Mouse (Mus musculus): ENCODE results near the gene Klhl15. TPM values are rescaled to one million over a fixed set of nuclear protein-coding genes. Genes with fewer than 3 reads are reported as not detected.

The Klhl15 gene
- polyA plus RNA-seq, 1 experiment from 2014 or later: 6.6 TPM

GRCm38 (mm10) chrX:94302928-94303327 is 68.5 kb downstream of the Klhl15 start:
- Histone ChIP-seq H3K36me3 (no peaks in the 10 kb centered on the region), H3K4me2 (replicated peaks) (no peak overlapping the region), H3K9ac (no peak overlapping the region), H3K27me3 (replicated peaks) (peaks cover 12% of the 10 kb centered on the region), H3K27ac (no peak overlapping the region), H3K9me3 (no peaks in the 10 kb centered on the region), H3K4me3 (replicated peaks) (no peak overlapping the region), H3K4me1 (replicated peaks) (no peaks in the 10 kb centered on the region)
- ATAC-seq: no peak
- WGBS: 42% methylated on average over 2 of the region's 2 CpGs

- WGBS: 82% methylated on average over 11 of the region's 11 CpGs
- H3K9me3 ChIP-seq: no peaks in the 10 kb centered on the region
- H3K9ac ChIP-seq: no peak overlapping the region
- no peaks in the 10 kb centered on the region for H3K36me3 ChIP-seq
- ATAC-seq: no peak
- H3K4me3 ChIP-seq (replicated peaks): no peak overlapping the region
- no peak overlapping the region for H3K27ac ChIP-seq
- H3K4me1 ChIP-seq (replicated peaks): no peaks in the 10 kb centered on the region
- H3K27me3 ChIP-seq (replicated peaks): peaks cover 9% of the 10 kb centered on the region
- no peak overlapping the region for H3K4me2 ChIP-seq (replicated peaks)
Measured at GRCm38 (mm10) chrX:94321036-94321902, 86.9 kb downstream of the Klhl15 start.

Other genes starting within 250 kb of the Klhl15 start
- gene Zfx, start 110.9 kb upstream of the Klhl15 start, polyA plus RNA-seq (2015; fragmentation: Nextera tagmentation; extraction: Ambion mirVana): 27.2 and 27.8 TPM in 2 replicates
- 64.5 and 70.6 TPM in 2 replicates for gene Eif2s3x, start 21.7 kb upstream of the Klhl15 start, polyA plus RNA-seq (2015; fragmentation: Nextera tagmentation; extraction: Ambion mirVana)
- not detected in 2 replicates for gene Fam90a1b, start 132.2 kb downstream of the Klhl15 start, polyA plus RNA-seq (2015; fragmentation: Nextera tagmentation; extraction: Ambion mirVana)
- 98.5 and 113 TPM in 2 replicates for gene Apoo, start 132.5 kb downstream of the Klhl15 start, polyA plus RNA-seq (2015; fragmentation: Nextera tagmentation; extraction: Ambion mirVana)